Mouse (Mus musculus): Measurements from ENCODE around the gene Fgf13. TPM values are rescaled to one million over a fixed set of nuclear protein-coding genes. Genes with fewer than 3 reads are reported as not detected.

Gene Fgf13
- total RNA-seq, 2 experiments from 2014 or later = 41.9 to 47.5 TPM

GRCm38 (mm10) chrX:59194149-59194548, 373.7 kb downstream of the Fgf13 start:
- DNase-seq = no peak

GRCm38 (mm10) chrX:59186922-59187321, 380.9 kb downstream of the Fgf13 start:
- DNase-seq = no peak

- DNase-seq = peak; percentile 7
Measured at GRCm38 (mm10) chrX:59182323-59182722, 385.5 kb downstream of the Fgf13 start.

- DNase-seq = no peak
Measured at GRCm38 (mm10) chrX:59179627-59180026, 388.2 kb downstream of the Fgf13 start.

GRCm38 (mm10) chrX:59179081-59179596, 388.7 kb downstream of the Fgf13 start:
- peak; percentile 21 for DNase-seq

GRCm38 (mm10) chrX:59177653-59178052, 390.2 kb downstream of the Fgf13 start:
- DNase-seq = no peak

GRCm38 (mm10) chrX:59172200-59172599, 395.7 kb downstream of the Fgf13 start:
- no peak for DNase-seq

GRCm38 (mm10) chrX:59166763-59167162, 401.1 kb downstream of the Fgf13 start:
- DNase-seq = no peak

- no peak for DNase-seq
Measured at GRCm38 (mm10) chrX:59141947-59142346, 425.9 kb downstream of the Fgf13 start.

GRCm38 (mm10) chrX:59134928-59135361, 432.9 kb downstream of the Fgf13 start:
- DNase-seq = peak; percentile 5

GRCm38 (mm10) chrX:59134166-59134861, 433.6 kb downstream of the Fgf13 start:
- peak; percentile 6 for DNase-seq

- no peak for DNase-seq
Measured at GRCm38 (mm10) chrX:59133834-59134165, 434.1 kb downstream of the Fgf13 start.

GRCm38 (mm10) chrX:59133416-59133815, 434.5 kb downstream of the Fgf13 start:
- DNase-seq = no peak

GRCm38 (mm10) chrX:59126637-59127036, 441.2 kb downstream of the Fgf13 start:
- no peak for DNase-seq

GRCm38 (mm10) chrX:59113187-59113586, 454.7 kb downstream of the Fgf13 start:
- no peak for DNase-seq

- DNase-seq = no peak
Measured at GRCm38 (mm10) chrX:59085928-59086327, 481.9 kb downstream of the Fgf13 start.

- no peak for DNase-seq
Measured at GRCm38 (mm10) chrX:59080427-59080826, 487.4 kb downstream of the Fgf13 start.

GRCm38 (mm10) chrX:59072083-59072482, 495.8 kb downstream of the Fgf13 start:
- DNase-seq = no peak

- DNase-seq = no peak
Measured at GRCm38 (mm10) chrX:59063157-59063556, 504.7 kb downstream of the Fgf13 start.

GRCm38 (mm10) chrX:59034969-59035368, 532.9 kb downstream of the Fgf13 start:
- DNase-seq = no peak
